Mouse (Mus musculus) ES-E14 (cell line): Measurements from ENCODE around the gene Ccdc85c.

Source experiments
- CHD2 ChIP-seq: IDR thresholded peaks from 2 replicates; pipeline ENCODE4 v1.6.1; 2014; ENCODE audit warnings: mild to moderate bottlenecking, low read depth, low read length, inconsistent platforms
- MAFK ChIP-seq: IDR thresholded peaks from 2 replicates; pipeline ENCODE4 v1.6.1; 2014; ENCODE audit warnings: mild to moderate bottlenecking, low read depth, low read length, inconsistent platforms; ENCODE audit not compliant: insufficient read depth
- ZC3H11A ChIP-seq: IDR thresholded peaks from 2 replicates; pipeline ENCODE4 v1.6.1; 2012; ENCODE audit warnings: low read depth, mild to moderate bottlenecking, inconsistent platforms, low read length, borderline replicate concordance

DNA sequence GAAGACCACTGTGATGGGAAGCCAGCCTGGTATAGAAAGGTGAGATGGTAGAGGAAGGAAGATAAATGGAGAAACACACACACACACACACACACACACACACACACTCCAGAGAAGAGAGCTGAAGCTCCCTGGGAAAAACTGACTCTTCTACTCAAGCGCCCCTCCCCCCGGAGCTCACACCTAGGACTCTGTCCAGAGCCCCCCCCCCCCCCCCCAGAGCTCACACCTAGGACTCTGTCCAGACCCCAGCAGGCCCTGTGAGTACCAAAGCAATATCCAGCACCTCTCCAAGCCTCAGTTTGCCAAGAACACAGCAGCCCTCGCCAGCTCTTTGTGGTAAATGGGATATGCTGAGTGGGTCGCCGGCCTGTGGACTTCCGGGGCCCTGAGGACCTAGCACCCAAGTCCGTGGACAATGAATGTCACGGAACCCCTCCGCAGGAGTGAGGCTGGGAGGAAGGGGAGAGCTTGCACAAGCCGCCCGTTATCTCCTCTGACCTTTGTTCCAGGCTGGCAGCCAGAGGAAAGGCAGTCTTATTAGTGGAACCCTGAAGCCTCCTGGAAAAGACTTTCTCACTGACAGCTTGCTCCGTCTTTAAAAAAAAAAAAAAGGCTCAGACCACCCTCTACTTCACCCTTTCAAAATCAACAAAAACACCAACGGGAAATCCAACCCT, 4.8 kb downstream of the Ccdc85c start:
- TF ChIP-seq ZC3H11A (no peak), CHD2 (no peak), MAFK (no peak)
